Mouse (Mus musculus): ENCODE results near the gene Dzip3. TPM values are rescaled to one million over a fixed set of nuclear protein-coding genes. Genes with fewer than 3 reads are reported as not detected.

Dzip3 gene
- total RNA-seq, 4 experiments from 2014 or later, result 2.9 to 4.0 (median 3.1) TPM

Other genes with a start within 250 kb of the Dzip3 start
- not detected for gene Trat1, start 222.1 kb downstream of the Dzip3 start, total RNA-seq (2022)
- gene Retnlb, start 177.3 kb downstream of the Dzip3 start, total RNA-seq (2022), result not detected
- gene Retnla, start 151.6 kb downstream of the Dzip3 start, total RNA-seq (2022), result 1 to 10 TPM; 2.1 to 7.1 (median 3.3) TPM
- not detected for gene Retnlg, start 121.5 kb downstream of the Dzip3 start, total RNA-seq (2022)
- 1 to 10 TPM in 1 of 4 experiments, under 1 TPM in 3; 0.63 to 1.0 (median 0.80) TPM for gene Cip2a, start within 50 bp of the Dzip3 start, total RNA-seq (2022)
- gene Myh15, start 63.3 kb upstream of the Dzip3 start, total RNA-seq (2022), result under 1 TPM in 1 of 4 experiments, not detected in 3; 0.05 TPM